Comparison of ENCODE assay signal across 9 mouse cellular contexts in genomic region chr11:54108894-54109293, GRCm38 (mm10). TPM values are rescaled to one million over a fixed set of nuclear protein-coding genes. Genes with fewer than 3 reads are reported as not detected.
DNase-seq lines count a peak whose midpoint lies in the region; ATAC-seq and TF ChIP-seq lines count a peak whose summit lies in the region.
"Had no signal": no experiment of that assay in that cellular context is flagged by ENCODE, and none has a peak within 500 bp of the region (broad histone marks: within the 10 kb centered on the region; RNA-seq: fewer than 3 reads in every experiment).

No protein-coding gene starts in this region.

- TF ChIP-seq CTCF in kidney, adult 2 months (conservative IDR thresholded peaks at IDR 0.05; ENCODE audit: insufficient read depth, insufficient read length, low read depth, low read length), result no peak

- no peak overlapping the region for H3K4me2 ChIP-seq in kidney, embryonic 15.5 days

- H3K27ac ChIP-seq in kidney, adult 2 months (ENCODE audit: insufficient read depth, low read depth, low read length), result peak overlapping the region; percentile 41; the same call in 1 of the 2 replicates
- no peak overlapping the region for H3K27ac ChIP-seq in kidney, embryonic 15.5 days
- H3K27ac ChIP-seq: hindbrain, embryonic 10.5 days; layer of hippocampus, adult 2 months had no signal

- H3K4me1 ChIP-seq in kidney, adult 2 months (ENCODE audit: control insufficient read depth, insufficient read depth, low read length), result peaks cover 25% of the 10 kb centered on the region
- peaks cover 22% of the 10 kb centered on the region for H3K4me1 ChIP-seq in kidney, embryonic 15.5 days

- peak; percentile 74 for DNase-seq in kidney, adult 2 months
- DNase-seq in adipocyte (ENCODE audit: low spot score), result peak; percentile 29
- peak; percentile 68 to 78 for DNase-seq in heart, adult 9 months (ENCODE audit: low spot score in 2 of 2)
- peak; percentile 54 for DNase-seq in kidney, adult 9 months
- no peak for DNase-seq in frontal cortex, postnatal 10 days (ENCODE audit: low spot score in 2 of 2)
- DNase-seq in embryo, embryonic 10.5 days (ENCODE audit: low spot score), result no peak

- TF ChIP-seq POLR2A in kidney, adult 2 months (IDR thresholded peaks at IDR 0.05; ENCODE audit: low read depth, low read length), result no peak

- 39% methylated on average over 5 of the region's 5 CpGs for WGBS in kidney, adult 2 months
- 61% methylated on average over 5 of the region's 5 CpGs for WGBS in kidney, embryonic 15.5 days

- no peaks in the 10 kb centered on the region for H3K36me3 ChIP-seq in kidney, adult 2 months (ENCODE audit: control insufficient read depth, insufficient read depth, low read length)
- no peaks in the 10 kb centered on the region for H3K36me3 ChIP-seq in kidney, embryonic 15.5 days
- H3K36me3 ChIP-seq: hindbrain, embryonic 10.5 days had no signal

- ATAC-seq in kidney, embryonic 15.5 days (replicated peaks; ENCODE audit: low FRiP score), result no peak

- H3K27me3 ChIP-seq in kidney, adult 2 months (replicated peaks; ENCODE audit: control insufficient read depth, insufficient read depth, low read length), result no peaks in the 10 kb centered on the region
- H3K27me3 ChIP-seq in kidney, embryonic 15.5 days, result no peaks in the 10 kb centered on the region

- H3K9me3 ChIP-seq in kidney, embryonic 15.5 days (replicated peaks), result no peaks in the 10 kb centered on the region
- H3K9me3 ChIP-seq: hindbrain, embryonic 10.5 days had no signal

- no peak overlapping the region for H3K4me3 ChIP-seq in kidney, adult 2 months (ENCODE audit: insufficient read depth, low read depth, low read length)
- H3K4me3 ChIP-seq in kidney, embryonic 15.5 days (replicated peaks), result no peak overlapping the region
- H3K4me3 ChIP-seq: hindbrain, embryonic 10.5 days; layer of hippocampus, adult 2 months had no signal

- no peak overlapping the region for H3K9ac ChIP-seq in kidney, embryonic 15.5 days

RNA-seq across cellular contexts. Expression of gene P4ha2, which starts 9.0 kb away (rescaled TPM):
- 17.9 and 23.4 TPM in 2 replicates for polyA plus RNA-seq in kidney, adult 2 months (2012; rRNA removed)
- 36.6 and 44.5 TPM in 2 replicates for polyA plus RNA-seq in kidney, embryonic 15.5 days (2015; fragmentation: Nextera tagmentation; extraction: Ambion mirVana)

RNA-seq across cellular contexts. Expression of gene Pdlim4, which starts 40.1 kb away (rescaled TPM):
- 13.0 and 15.2 TPM in 2 replicates for polyA plus RNA-seq in kidney, adult 2 months (2012; rRNA removed)
- polyA plus RNA-seq in kidney, embryonic 15.5 days (2015; fragmentation: Nextera tagmentation; extraction: Ambion mirVana), result 47.1 and 53.2 TPM in 2 replicates

Comparison
In these comparisons a context has a peak if more than half of its experiments do, and no peak if none do; other contexts are left out.
1. DNase-seq: peak in kidney, adult 2 months (single experiment), adipocyte (single experiment), heart, adult 9 months (2 of 2) and kidney, adult 9 months (single experiment); none in frontal cortex, postnatal 10 days (0 of 2) and embryo, embryonic 10.5 days (single experiment).